Comparison of ENCODE assay signal across 10 mouse cellular contexts in genomic region chr5:21732177-21732911, GRCm38 (mm10). TPM values are rescaled to one million over a fixed set of nuclear protein-coding genes. Genes with fewer than 3 reads are reported as not detected.
DNase-seq lines count a peak whose midpoint lies in the region; ATAC-seq and TF ChIP-seq lines count a peak whose summit lies in the region.
"Had no signal": no experiment of that assay in that cellular context is flagged by ENCODE, and none has a peak within 500 bp of the region (broad histone marks: within the 10 kb centered on the region; RNA-seq: fewer than 3 reads in every experiment).

No protein-coding gene starts in this region.

- H3K27me3 ChIP-seq in heart, embryonic 11.5 days (ENCODE audit: control insufficient read depth, insufficient read depth, low read length) = no peaks in the 10 kb centered on the region
- H3K27me3 ChIP-seq in heart, adult 2 months (ENCODE audit: control insufficient read depth, insufficient read depth, low read length) = no peaks in the 10 kb centered on the region
- no peaks in the 10 kb centered on the region for H3K27me3 ChIP-seq in forebrain, embryonic 13.5 days
- no peaks in the 10 kb centered on the region for H3K27me3 ChIP-seq in midbrain, embryonic 14.5 days (ENCODE audit: control insufficient read depth, insufficient read depth, low read length)
- H3K27me3 ChIP-seq: liver, embryonic 15.5 days had no signal

- H3K27ac ChIP-seq in heart, embryonic 11.5 days (ENCODE audit: low read depth, low read length) = peak overlapping the region; percentile 31; the same call in 1 of the 2 replicates
- H3K27ac ChIP-seq in heart, adult 2 months = no peak overlapping the region
- H3K27ac ChIP-seq in forebrain, embryonic 13.5 days = peak overlapping the region; percentile 90
- peak overlapping the region; percentile 81 for H3K27ac ChIP-seq in midbrain, embryonic 14.5 days (replicated peaks; ENCODE audit: low read depth, low read length)
- H3K27ac ChIP-seq: liver, embryonic 15.5 days had no signal

- ATAC-seq in heart, embryonic 11.5 days (replicated peaks; ENCODE audit: insufficient number of reproducible peaks, low FRiP score, low TSS enrichment) = no peak
- ATAC-seq in forebrain, embryonic 13.5 days = peak; percentile 54
- ATAC-seq in midbrain, embryonic 14.5 days (ENCODE audit: low FRiP score, low TSS enrichment) = peak; percentile 19

- TF ChIP-seq EP300 in heart, adult 2 months (IDR thresholded peaks at IDR 0.05; ENCODE audit: insufficient read depth, low read depth, low read length) = no peak

- TF ChIP-seq CTCF in heart, adult 2 months (IDR thresholded peaks at IDR 0.05) = no peak

- H3K9ac ChIP-seq in heart, embryonic 11.5 days (ENCODE audit: low read depth, low read length) = no peak overlapping the region
- no peak overlapping the region for H3K9ac ChIP-seq in heart, adult 2 months (ENCODE audit: low read depth, low read length)
- 0 out of 2 replicates have a peak overlapping the region, but pooled peaks have one; percentile 5 for H3K9ac ChIP-seq in forebrain, embryonic 13.5 days
- no peak overlapping the region for H3K9ac ChIP-seq in midbrain, embryonic 14.5 days (replicated peaks; ENCODE audit: low read length)
- H3K9ac ChIP-seq: liver, embryonic 15.5 days had no signal

- DNase-seq in heart, adult 2 months = no peak
- DNase-seq in Muller cell, postnatal 12 days (ENCODE audit: inconsistent ontology term) = peak; percentile 80
- peak; percentile 34 for DNase-seq in midbrain, embryonic 14.5 days
- DNase-seq in lung, postnatal 25 days (ENCODE audit: low spot score) = no peak
- no peak for DNase-seq in adrenal gland, postnatal 36 days
- no peak for DNase-seq in lung, postnatal 4 days
- DNase-seq: B cell, adult 2 months had no signal

- intact Hi-C loops in heart, adult 2 months (cut with DNase I) = no loop called here

- H3K79me2 ChIP-seq in heart, adult 2 months (replicated peaks; ENCODE audit: control insufficient read depth, insufficient read depth, low read length) = no peaks in the 10 kb centered on the region

- no peak overlapping the region for H3K4me3 ChIP-seq in heart, embryonic 11.5 days (ENCODE audit: low read depth, low read length)
- H3K4me3 ChIP-seq in heart, adult 2 months = no peak overlapping the region
- no peak overlapping the region for H3K4me3 ChIP-seq in forebrain, embryonic 13.5 days
- H3K4me3 ChIP-seq in midbrain, embryonic 14.5 days (replicated peaks; ENCODE audit: low read depth, low read length) = no peak overlapping the region
- H3K4me3 ChIP-seq: liver, embryonic 15.5 days had no signal

- H3K4me1 ChIP-seq in heart, embryonic 11.5 days (ENCODE audit: control insufficient read depth, insufficient read depth, low read length) = no peaks in the 10 kb centered on the region
- no peaks in the 10 kb centered on the region; the same call in 1 of the 2 replicates for H3K4me1 ChIP-seq in heart, adult 2 months (ENCODE audit: control insufficient read depth, insufficient read depth, low read length)
- H3K4me1 ChIP-seq in forebrain, embryonic 13.5 days = peaks cover 37% of the 10 kb centered on the region
- peaks cover 14% of the 10 kb centered on the region for H3K4me1 ChIP-seq in midbrain, embryonic 14.5 days (ENCODE audit: control insufficient read depth, insufficient read depth, low read length)

- WGBS in heart, embryonic 11.5 days (ENCODE audit: insufficient replicate concordance) = 72% methylated on average over 3 of the region's 3 CpGs
- WGBS in heart, adult 2 months = 50% methylated on average over 3 of the region's 3 CpGs
- WGBS in forebrain, embryonic 13.5 days = 7% methylated on average over 3 of the region's 3 CpGs
- WGBS in midbrain, embryonic 14.5 days = 7% methylated on average over 3 of the region's 3 CpGs

- H3K36me3 ChIP-seq in heart, embryonic 11.5 days (ENCODE audit: control insufficient read depth, insufficient read depth, low read length) = no peaks in the 10 kb centered on the region
- no peaks in the 10 kb centered on the region for H3K36me3 ChIP-seq in heart, adult 2 months (ENCODE audit: control insufficient read depth, insufficient read depth, low read length)
- no peaks in the 10 kb centered on the region for H3K36me3 ChIP-seq in forebrain, embryonic 13.5 days (ENCODE audit: poor library complexity, severe bottlenecking)
- H3K36me3 ChIP-seq in midbrain, embryonic 14.5 days (ENCODE audit: control insufficient read depth, insufficient read depth, low read length) = no peaks in the 10 kb centered on the region
- H3K36me3 ChIP-seq: liver, embryonic 15.5 days had no signal

- no peak for TF ChIP-seq POLR2A in heart, adult 2 months (IDR thresholded peaks at IDR 0.05; ENCODE audit: insufficient read depth, low read depth, low read length)

- no peaks in the 10 kb centered on the region for H3K9me3 ChIP-seq in heart, embryonic 11.5 days (replicated peaks; ENCODE audit: control insufficient read depth, low read length)
- no peaks in the 10 kb centered on the region for H3K9me3 ChIP-seq in forebrain, embryonic 13.5 days (replicated peaks)
- no peaks in the 10 kb centered on the region for H3K9me3 ChIP-seq in midbrain, embryonic 14.5 days (ENCODE audit: control insufficient read depth, low read length)
- H3K9me3 ChIP-seq: liver, embryonic 15.5 days had no signal

- H3K4me2 ChIP-seq in heart, embryonic 11.5 days = no peak overlapping the region
- peak overlapping the region; percentile 15 for H3K4me2 ChIP-seq in forebrain, embryonic 13.5 days
- H3K4me2 ChIP-seq in midbrain, embryonic 14.5 days (ENCODE audit: low read length) = peak overlapping the region; percentile 26
- H3K4me2 ChIP-seq: liver, embryonic 15.5 days had no signal

RNA-seq across cellular contexts. Expression of gene Pmpcb, which starts 4.6 kb away (rescaled TPM):
- polyA plus RNA-seq in heart, embryonic 11.5 days (2014; fragmentation: Nextera tagmentation; extraction: Ambion mirVana) = 133 and 136 TPM in 2 replicates
- total RNA-seq in heart, adult 2 months (2021) = 100 to 1,000 TPM; 250 to 288 TPM
- 99.0 and 192 TPM in 2 replicates for polyA plus RNA-seq in heart, adult 2 months (2012; rRNA removed)
- polyA plus RNA-seq in forebrain, embryonic 13.5 days (2015; fragmentation: Nextera tagmentation; extraction: Ambion mirVana) = 96.4 and 99.8 TPM in 2 replicates
- polyA plus RNA-seq in midbrain, embryonic 14.5 days (2014; fragmentation: Nextera tagmentation; extraction: Ambion mirVana) = 72.5 and 88.4 TPM in 2 replicates
- 100 to 1,000 TPM; 256 to 300 TPM for total RNA-seq in adrenal gland, postnatal 36 days (2021)

RNA-seq across cellular contexts. Expression of gene Napepld, which starts 31.1 kb away (rescaled TPM):
- 4.2 and 5.2 TPM in 2 replicates for polyA plus RNA-seq in heart, embryonic 11.5 days (2014; fragmentation: Nextera tagmentation; extraction: Ambion mirVana)
- 1 to 10 TPM; 5.4 to 5.9 TPM for total RNA-seq in heart, adult 2 months (2021)
- polyA plus RNA-seq in heart, adult 2 months (2012; rRNA removed) = 2.4 and 3.7 TPM in 2 replicates
- 7.1 and 7.3 TPM in 2 replicates for polyA plus RNA-seq in forebrain, embryonic 13.5 days (2015; fragmentation: Nextera tagmentation; extraction: Ambion mirVana)
- polyA plus RNA-seq in midbrain, embryonic 14.5 days (2014; fragmentation: Nextera tagmentation; extraction: Ambion mirVana) = 2.3 and 3.9 TPM in 2 replicates
- total RNA-seq in adrenal gland, postnatal 36 days (2021) = 10 to 100 TPM; 26.4 to 48.6 TPM

RNA-seq across cellular contexts. Expression of gene Dnajc2, which starts 52.7 kb away (rescaled TPM):
- 60.4 and 71.5 TPM in 2 replicates for polyA plus RNA-seq in heart, embryonic 11.5 days (2014; fragmentation: Nextera tagmentation; extraction: Ambion mirVana)
- 10 to 100 TPM; 20.9 to 21.5 TPM for total RNA-seq in heart, adult 2 months (2021)
- 4.1 and 4.9 TPM in 2 replicates for polyA plus RNA-seq in heart, adult 2 months (2012; rRNA removed)
- 83.5 and 86.9 TPM in 2 replicates for polyA plus RNA-seq in forebrain, embryonic 13.5 days (2015; fragmentation: Nextera tagmentation; extraction: Ambion mirVana)
- polyA plus RNA-seq in midbrain, embryonic 14.5 days (2014; fragmentation: Nextera tagmentation; extraction: Ambion mirVana) = 75.4 and 76.2 TPM in 2 replicates
- total RNA-seq in adrenal gland, postnatal 36 days (2021) = 10 to 100 TPM; 34.8 to 35.1 TPM

RNA-seq across cellular contexts. Expression of gene Psmc2, which starts 52.7 kb away (rescaled TPM):
- polyA plus RNA-seq in heart, embryonic 11.5 days (2014; fragmentation: Nextera tagmentation; extraction: Ambion mirVana) = 165 and 176 TPM in 2 replicates
- total RNA-seq in heart, adult 2 months (2021) = 10 to 100 TPM; 87.3 to 97.5 TPM
- polyA plus RNA-seq in heart, adult 2 months (2012; rRNA removed) = 33.7 and 57.6 TPM in 2 replicates
- polyA plus RNA-seq in forebrain, embryonic 13.5 days (2015; fragmentation: Nextera tagmentation; extraction: Ambion mirVana) = 214 and 219 TPM in 2 replicates
- polyA plus RNA-seq in midbrain, embryonic 14.5 days (2014; fragmentation: Nextera tagmentation; extraction: Ambion mirVana) = 176 and 187 TPM in 2 replicates
- 100 to 1,000 TPM; 153 to 159 TPM for total RNA-seq in adrenal gland, postnatal 36 days (2021)

Comparison
In these comparisons a context has a peak if more than half of its experiments do, and no peak if none do; other contexts are left out.
1. RNA of gene Dnajc2, which starts 52.7 kb away (polyA plus RNA-seq): 83.5 to 86.9 TPM in forebrain, embryonic 13.5 days, 75.4 to 76.2 TPM in midbrain, embryonic 14.5 days and 60.4 to 71.5 TPM in heart, embryonic 11.5 days; 4.1 to 4.9 TPM in heart, adult 2 months; every median in the first group is over 10 times any median in the second.
2. DNase-seq: peak in Muller cell, postnatal 12 days (single experiment) and midbrain, embryonic 14.5 days (single experiment); none in heart, adult 2 months (0 of 2), lung, postnatal 25 days (single experiment), adrenal gland, postnatal 36 days (0 of 2) and lung, postnatal 4 days (0 of 2).